Mouse (Mus musculus) liver, postnatal 0 days (tissue): ENCODE measurements at regions not wholly inside any gene's neighbourhood (a gene's known extent, or its start where the extent isn't known, plus 50 kb on each side); places are given as distances from the start of the nearest gene placed in this dataset.
A peak's percentile ranks its signal among the peaks of the same experiment; 100 is the strongest.

Source experiments
- CTCF ChIP-seq: sonication (generic); IDR thresholded peaks from 2 replicates; pipeline ENCODE4 v1.5.1; 2016; ENCODE audit warnings: antibody characterized with exemption, low read depth
- EP300 ChIP-seq: IDR thresholded peaks from 2 replicates; pipeline ENCODE4 v1.6.1; 2016; ENCODE audit warnings: antibody characterized with exemption, low read depth, mild to moderate bottlenecking

DNA sequence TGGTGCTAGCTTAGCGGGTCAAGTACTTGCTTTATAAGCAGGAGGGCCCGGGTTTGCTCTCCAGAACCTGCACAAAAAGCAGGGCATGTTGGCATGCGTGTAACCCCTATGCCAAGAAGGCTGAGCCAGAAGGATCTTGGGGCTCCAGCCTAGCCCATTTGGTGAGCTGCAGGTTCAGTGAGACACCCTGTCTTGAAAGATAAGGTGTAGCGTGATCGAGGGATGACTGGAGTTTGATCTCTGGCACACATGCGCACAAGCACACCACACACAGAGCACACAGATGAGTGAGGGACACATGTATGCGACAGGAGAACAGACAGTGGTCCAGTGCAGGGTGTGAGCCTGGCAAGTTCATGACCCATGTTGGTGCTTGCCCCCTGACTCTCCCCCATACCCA lies 152.1 kb downstream of the Gadd45g start:
- TF ChIP-seq CTCF = no peak
- peak; percentile 55; the same call in 1 of the 2 replicates for TF ChIP-seq EP300
